Mouse (Mus musculus) induced T-regulatory cell, adult 2 months (primary cell): Measurements from ENCODE around the gene Tm4sf20.

Experiments used
- DNase-seq: peaks from one replicate; pipeline ENCODE4 v3.0.0-alpha.2; 2012; ENCODE audit warnings: low read depth

The Tm4sf20 gene

GRCm38 (mm10) chr1:82768269-82768668 is at the start of gene Tm4sf20:
TSS of gene Tm4sf20 (minus strand) at chr1:82768461.
- no peak for DNase-seq

DNA sequence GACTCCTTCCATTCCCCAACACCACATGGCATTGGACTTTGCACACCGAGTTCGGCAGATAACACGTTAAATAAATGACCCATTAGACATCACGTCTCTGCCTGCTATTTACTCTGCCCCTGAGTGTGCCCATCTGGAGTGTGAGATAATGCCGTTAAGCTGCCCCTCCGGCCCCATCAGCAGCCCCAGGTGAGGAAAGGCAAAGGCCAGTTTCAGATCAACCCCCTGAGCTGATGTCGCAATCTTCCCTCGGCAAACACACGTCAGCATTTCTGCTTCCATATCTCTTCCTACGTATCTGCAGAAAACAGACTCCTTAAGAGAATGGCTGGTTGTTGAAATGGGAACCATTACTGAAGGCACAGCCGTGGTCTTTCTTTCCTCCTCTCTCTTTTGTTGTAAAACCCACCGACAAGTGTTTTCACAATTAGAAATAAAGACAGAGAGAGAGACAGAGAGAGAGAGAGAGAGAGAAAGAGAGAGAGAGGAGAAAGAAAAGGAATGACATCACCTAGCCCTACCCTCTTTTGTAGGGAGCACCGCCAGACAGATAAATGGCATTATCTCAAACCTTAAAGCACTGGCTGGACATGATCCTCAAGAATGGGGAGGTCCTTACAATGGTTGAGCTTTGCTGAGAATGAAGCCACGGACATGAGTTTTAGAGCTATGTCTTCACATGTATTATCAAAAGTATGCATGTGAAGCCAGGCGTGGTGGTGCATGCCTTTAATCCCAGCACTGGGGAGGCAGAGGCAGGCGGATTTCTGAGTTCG is 47.9 kb upstream of the Tm4sf20 start:
- peak; percentile 63 for DNase-seq

DNA sequence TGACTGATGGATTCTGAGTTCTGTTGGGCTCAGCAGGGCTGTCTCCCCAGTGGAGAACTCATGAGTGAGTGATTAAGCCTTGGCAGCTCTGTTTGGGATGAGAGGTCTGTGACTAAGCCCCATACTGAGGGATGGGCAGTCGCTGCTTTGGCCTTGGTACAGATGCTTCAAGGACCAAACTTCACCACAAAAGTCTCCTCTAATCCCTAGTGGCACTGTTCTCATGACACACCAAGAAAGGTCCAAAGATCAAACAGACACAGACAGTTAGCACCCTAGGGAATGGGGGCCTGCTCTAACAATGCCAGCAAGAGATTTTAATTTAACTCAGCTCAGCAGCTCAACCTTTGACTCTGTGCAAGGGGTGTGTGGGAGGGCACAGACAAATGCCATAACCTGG is 43.5 kb upstream of the Tm4sf20 start:
- peak; percentile 50 for DNase-seq

GRCm38 (mm10) chr1:82808564-82808963 is 40.3 kb upstream of the Tm4sf20 start:
- DNase-seq = peak; percentile 50

DNA sequence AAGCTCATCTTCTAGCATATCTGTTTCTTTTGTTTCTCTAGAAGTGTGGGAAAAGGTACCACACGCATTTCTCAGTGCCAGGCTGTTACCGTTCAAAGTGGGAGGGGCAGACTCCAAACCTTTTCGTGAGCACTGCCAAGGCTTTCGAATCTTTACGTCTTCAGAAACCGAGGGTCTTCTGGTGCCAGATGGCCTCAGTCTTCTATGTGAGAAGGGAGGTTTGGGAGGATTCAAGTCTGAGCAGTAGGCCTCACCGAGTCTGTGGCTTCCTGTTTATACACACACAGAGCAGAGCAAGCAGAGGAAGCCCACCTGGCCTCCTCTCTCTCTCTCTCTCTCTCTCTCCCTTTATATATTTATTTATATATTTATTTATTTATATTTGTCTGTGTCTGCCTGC is 38.9 kb upstream of the Tm4sf20 start:
- DNase-seq = peak; percentile 81

- DNase-seq = no peak
These were observed 38.1 kb upstream of the Tm4sf20 start for GRCm38 (mm10) chr1:82806391-82806790.

DNA sequence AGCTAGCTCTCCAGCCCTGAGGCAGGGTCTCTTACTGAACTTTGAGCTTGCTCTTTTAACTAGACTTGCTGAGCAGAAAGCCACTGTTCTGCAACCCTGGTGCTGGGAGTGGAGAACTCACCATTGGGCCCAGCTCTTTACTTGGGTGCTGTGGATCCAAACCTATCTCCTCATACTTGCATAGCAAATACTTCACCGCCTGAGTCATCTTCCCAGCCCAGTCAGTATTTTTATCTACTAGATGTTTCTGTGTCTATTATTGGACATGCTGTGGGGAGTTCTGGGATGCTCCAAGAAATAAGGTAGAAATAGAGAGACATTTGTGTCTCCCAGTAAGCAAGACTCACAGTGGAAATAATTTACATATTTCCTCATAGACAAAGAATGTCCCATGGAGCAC is 35.8 kb upstream of the Tm4sf20 start:
- no peak for DNase-seq

- DNase-seq = peak; percentile 90
These were observed 35.3 kb upstream of the Tm4sf20 start for GRCm38 (mm10) chr1:82803608-82804007.

DNA sequence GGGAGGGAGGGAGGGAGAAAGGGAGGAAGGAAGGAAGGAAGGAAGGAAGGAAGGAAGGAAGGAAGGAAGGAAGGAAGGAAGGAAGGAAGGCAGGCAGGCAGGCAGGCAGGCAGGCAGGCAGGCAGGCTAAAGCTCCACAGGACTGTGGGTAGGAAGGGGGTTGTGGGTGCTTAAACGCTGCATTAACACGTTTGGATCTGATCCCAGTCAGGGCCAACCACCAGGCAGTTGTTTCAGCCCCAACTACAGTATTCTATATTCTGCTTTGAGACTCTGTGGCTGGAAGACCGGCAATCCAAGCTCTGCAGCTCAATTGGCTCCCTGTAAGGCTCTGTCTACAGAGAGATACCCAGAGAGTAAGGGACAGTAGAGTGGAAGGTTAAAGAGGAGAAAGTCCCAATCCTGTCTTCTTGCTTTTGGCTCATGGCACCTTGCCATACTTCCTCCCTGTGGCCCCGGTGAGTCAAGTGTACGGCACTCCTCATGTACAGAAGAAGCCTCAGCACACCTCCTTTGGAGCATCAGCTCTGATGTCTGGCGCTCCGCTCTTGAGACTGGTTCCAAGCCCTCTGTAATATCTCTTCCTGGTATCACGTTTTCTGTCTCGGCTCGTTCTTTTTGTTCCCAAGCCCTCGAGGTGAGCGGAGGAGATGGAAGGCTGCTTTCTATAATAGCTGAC is 33.0 kb upstream of the Tm4sf20 start:
- no peak for DNase-seq

DNA sequence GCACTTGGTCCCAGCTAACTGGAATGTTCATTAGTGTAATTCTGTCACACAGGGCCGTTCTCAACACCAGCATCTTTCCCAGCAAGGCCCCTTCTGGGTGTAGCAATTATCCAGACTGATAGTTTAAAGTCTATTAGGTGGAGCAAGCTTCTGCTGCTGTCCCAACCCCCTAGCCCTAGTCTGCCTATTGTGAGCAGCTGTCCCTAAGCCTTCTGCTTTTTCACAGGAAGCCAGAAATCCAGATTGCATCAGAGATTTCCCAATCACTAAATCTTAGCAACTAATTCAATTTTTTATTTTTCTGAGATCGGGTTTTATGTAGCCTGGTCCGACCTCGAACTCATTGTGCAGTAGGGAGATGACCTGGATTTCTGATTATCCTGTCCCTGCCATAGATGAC is 30.7 kb upstream of the Tm4sf20 start:
- DNase-seq = no peak

GRCm38 (mm10) chr1:82798304-82798703 is 30.0 kb upstream of the Tm4sf20 start:
- no peak for DNase-seq

DNA sequence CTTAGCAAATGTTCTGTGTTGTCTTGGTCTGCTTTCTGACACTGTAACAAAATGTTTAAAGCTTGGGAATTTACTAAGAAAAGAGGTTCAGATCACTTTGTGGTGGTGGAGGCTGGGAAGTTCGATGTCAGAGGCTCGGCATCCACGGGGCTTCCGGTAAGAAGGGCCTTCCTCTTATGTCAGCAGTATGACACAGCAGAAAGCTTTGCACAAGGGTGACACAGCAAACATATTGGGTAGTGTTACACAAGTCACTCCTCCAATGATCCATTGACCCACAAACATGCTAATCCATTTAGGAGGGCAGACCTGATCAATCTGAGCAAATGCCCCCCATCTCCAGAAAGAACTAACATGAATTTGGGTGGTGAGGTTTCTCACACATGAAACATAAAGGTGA is 28.8 kb upstream of the Tm4sf20 start:
- no peak for DNase-seq

- DNase-seq = peak; percentile 64
These were observed 27.6 kb upstream of the Tm4sf20 start for GRCm38 (mm10) chr1:82795702-82796443.

DNA sequence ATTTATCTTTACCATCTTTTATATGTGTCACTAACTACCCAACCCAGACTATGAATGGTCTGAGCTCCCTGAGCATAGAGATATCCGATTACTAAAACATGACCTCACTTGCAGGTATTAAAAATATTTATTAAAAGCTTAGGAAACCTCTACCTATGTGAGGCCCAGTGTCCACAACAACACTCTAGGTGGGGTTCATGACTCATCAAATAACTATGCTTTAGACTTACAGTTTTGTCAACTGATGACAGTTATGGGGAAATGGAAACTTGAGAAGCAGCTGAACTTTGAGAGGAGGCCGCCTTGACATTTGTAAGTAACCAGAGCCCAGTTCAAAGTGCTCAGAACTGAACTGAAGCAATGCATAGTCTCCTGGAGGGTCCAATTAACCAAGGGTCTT is 26.9 kb upstream of the Tm4sf20 start:
- peak; percentile 68 for DNase-seq

DNA sequence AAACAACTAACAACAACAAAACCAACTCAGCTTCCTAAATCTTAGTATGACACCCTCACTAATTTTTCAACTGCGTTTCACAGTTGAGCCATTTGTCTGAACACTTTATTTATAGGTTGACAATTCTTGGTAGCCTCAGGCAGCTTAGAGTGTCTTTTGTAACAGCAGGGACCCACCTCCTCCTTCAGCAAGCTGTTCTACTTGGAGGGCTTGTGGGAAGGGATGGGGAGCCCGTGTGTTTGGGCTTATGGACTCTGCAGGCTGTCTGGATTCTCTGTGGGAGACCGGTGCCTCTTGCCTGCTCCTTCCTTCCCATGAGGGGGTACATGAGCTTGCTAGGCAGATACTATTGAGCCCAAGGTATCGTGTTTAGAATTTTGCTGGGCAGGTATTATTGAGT is 25.7 kb upstream of the Tm4sf20 start:
- DNase-seq = no peak

GRCm38 (mm10) chr1:82793110-82793509 is 24.8 kb upstream of the Tm4sf20 start:
- no peak for DNase-seq

- no peak for DNase-seq
These were observed 24.0 kb upstream of the Tm4sf20 start for GRCm38 (mm10) chr1:82792238-82792637.

DNA sequence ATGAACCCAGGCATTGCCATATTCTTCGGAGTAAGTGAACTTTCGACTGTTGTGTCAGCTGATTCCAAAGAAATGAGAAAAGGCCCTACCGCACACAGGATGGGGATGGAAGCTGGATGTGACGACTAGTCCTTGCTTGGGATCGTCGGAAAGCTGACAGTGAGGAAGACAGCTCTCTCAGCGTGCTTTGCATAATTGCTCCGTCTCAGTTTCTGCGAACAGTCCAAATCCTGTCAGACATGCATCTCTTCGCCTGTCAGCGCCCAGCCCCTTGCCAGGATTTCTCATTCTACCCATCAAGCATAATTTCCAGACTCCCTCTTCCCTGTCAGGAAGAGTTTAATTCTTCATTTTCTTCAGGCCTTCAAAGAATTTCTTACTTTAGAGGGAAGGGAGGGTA is 22.8 kb upstream of the Tm4sf20 start:
- DNase-seq = no peak

GRCm38 (mm10) chr1:82788070-82788469 is 19.8 kb upstream of the Tm4sf20 start:
- no peak for DNase-seq

GRCm38 (mm10) chr1:82787414-82787813 is 19.2 kb upstream of the Tm4sf20 start:
- DNase-seq = peak; percentile 73

GRCm38 (mm10) chr1:82785546-82785945 is 17.3 kb upstream of the Tm4sf20 start:
- no peak for DNase-seq

DNA sequence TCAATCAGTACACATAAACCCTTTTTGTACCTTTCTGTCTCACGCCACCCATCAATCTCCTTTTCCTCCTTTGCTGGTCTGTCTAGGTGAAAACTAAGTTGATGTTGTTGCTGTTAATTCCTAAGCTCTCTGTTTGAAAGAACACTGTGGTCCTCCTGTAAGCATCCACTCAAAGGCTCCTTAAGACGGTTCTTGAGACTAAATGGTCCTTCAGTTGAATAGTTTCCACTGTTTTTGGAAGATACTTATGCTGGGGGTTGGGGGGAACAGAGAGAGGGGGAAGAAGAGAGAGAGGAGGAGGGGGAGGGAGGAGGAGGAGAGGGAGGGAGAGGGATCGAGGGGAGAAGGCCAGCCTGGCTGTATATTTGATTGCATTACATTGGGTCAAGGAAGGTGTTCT is 15.3 kb upstream of the Tm4sf20 start:
- no peak for DNase-seq

- no peak for DNase-seq
These were observed 11.2 kb upstream of the Tm4sf20 start for GRCm38 (mm10) chr1:82779388-82779966.
